Mouse (Mus musculus): ENCODE measurements around the gene Gm1993. TPM values are rescaled to one million over a fixed set of nuclear protein-coding genes. Genes with fewer than 3 reads are reported as not detected.
"Not testable (repeated sequence)": the region's sequence is repeated elsewhere in the genome, so short reads cannot be mapped to it uniquely, and the experiment has no call there.

Gm1993 gene
- not detected in 2 replicates for polyA plus RNA-seq (2015; fragmentation: Nextera tagmentation; extraction: Ambion mirVana)

DNA sequence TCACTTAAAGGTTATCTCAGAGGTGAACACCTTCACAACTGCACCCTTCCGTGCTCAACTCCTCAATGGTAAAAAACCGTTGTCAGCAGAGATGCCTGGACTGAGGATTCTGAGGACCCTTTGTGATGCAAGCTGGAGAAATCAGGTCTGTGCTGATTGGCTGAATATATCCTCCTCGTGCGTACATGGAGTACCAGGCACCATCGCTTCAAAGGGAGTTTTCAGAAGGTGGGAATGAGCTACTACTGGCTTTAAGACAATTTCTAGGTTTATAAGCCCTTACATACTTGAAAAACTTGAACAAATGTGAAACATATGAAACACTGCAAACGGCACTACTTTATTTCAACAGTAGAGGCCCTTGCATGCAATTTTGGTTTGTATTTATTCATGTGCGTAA, at the start of gene Gm1993:
TSS of gene Gm1993 (minus strand) at position 101 of the 400 bp plus-strand sequence.
- H3K27ac ChIP-seq (ENCODE audit: low read length); H3K4me3 ChIP-seq (replicated peaks; ENCODE audit: low read length); H3K36me3 ChIP-seq (ENCODE audit: control insufficient read depth, insufficient read depth, low read length); H3K4me1 ChIP-seq (ENCODE audit: control insufficient read depth, insufficient read depth, low read length); ATAC-seq (ENCODE audit: insufficient read depth, low FRiP score); H3K4me2 ChIP-seq (ENCODE audit: low read depth, low read length); H3K27me3 ChIP-seq (ENCODE audit: control insufficient read depth, insufficient read depth, low read length); H3K9ac ChIP-seq (ENCODE audit: low read length); H3K9me3 ChIP-seq (replicated peaks; ENCODE audit: control insufficient read depth, low read length): not testable (repeated sequence)
- WGBS: 80% methylated on average over 7 of the region's 7 CpGs

Measured in stomach, embryonic 16.5 days (tissue).